Mouse (Mus musculus) right cerebral cortex, postnatal 14 days (tissue): ENCODE results near the gene Gon7.

ENCODE experiments used
- DNase-seq: peaks from one replicate; pipeline ENCODE4 v3.0.0; 2022

Gene Gon7

GRCm38 (mm10) chr12:102705216-102705871 is 52.3 kb downstream of the Gon7 start:
- peak; percentile 97 for DNase-seq

DNA sequence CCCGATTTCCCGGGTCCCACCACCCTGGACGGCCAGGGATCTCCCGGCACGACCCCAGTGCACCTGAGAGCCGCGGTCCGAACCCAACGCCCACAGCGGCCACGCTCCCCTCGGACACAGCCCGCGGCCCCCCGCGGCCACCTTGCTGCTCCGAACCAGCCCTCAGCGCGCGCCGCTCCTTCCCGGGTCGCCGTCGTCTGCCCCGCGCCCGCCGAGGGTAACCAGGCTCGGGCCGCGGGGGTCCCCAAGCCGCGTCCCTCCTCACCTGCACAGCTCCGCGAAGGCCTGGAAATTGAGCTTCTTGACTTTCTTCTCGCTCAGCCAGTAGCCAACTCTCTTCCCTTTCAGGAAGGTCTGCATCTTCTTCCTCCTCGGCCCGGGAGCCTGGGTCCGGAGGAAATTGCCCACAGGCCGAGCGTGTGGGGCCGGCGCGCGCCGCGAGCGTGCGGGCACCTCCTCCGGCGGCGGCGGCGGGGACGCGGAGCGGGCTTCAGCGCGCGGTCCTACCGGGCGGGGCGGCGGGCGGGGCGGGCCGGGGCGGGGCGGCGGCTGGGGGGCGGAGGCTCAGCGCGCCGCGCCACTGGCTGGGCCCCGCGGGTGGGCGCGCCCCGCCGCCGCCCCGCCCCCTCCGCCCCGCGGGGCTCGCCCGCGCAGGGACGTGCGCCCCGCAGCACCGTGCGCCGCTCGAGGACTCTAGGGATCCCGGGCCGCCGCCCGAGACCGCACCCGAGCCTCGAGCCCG is 53.0 kb downstream of the Gon7 start, which contains the start of gene Itpk1:
TSS of gene Itpk1 (minus strand) at position 474 of the 742 bp plus-strand sequence.
- DNase-seq: peak; percentile 68

DNA sequence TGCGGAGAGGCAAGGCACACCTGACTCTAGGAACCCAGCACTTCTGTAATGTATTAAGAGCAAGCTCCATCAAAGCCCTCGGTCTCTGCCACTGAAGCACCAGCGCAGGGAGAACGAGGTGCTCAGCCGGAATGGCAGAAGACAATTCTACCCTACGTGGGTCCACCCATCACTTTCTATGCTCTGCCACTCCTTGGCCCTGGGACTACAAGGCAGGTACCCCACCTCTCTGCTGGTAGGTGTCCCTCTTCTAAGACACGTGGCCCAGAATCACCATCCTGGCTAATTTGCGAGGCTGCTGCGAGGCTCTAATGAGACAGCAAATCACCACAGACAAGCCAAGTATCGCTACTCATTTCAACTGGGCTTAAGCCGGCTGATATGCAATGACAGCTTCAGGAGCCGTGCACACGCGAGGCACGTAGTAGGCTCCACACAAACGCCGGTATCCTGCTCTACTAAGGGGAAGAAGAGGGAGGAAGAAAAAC is 53.6 kb downstream of the Gon7 start:
- no peak for DNase-seq

- no peak for DNase-seq
These were observed 54.2 kb downstream of the Gon7 start for GRCm38 (mm10) chr12:102703441-102703840.
